Mouse (Mus musculus) bone marrow macrophage, adult 2 months (primary cell): ENCODE measurements around the gene Galnt12. TPM values are rescaled to one million over a fixed set of nuclear protein-coding genes. Genes with fewer than 3 reads are reported as not detected.

ENCODE experiments used
- H3K27ac ChIP-seq: 2 replicates; pipeline ENCODE4 v1.5.1; 2012; ENCODE audit warnings: low read depth, low read length; ENCODE audit not compliant: insufficient read depth
- H3K4me1 ChIP-seq: 2 replicates; pipeline ENCODE4 v1.6.1; 2012; ENCODE audit warnings: low read length; ENCODE audit not compliant: control insufficient read depth, insufficient read depth
- H3K4me3 ChIP-seq: 2 replicates; pipeline ENCODE4 v1.5.1; 2012; ENCODE audit warnings: mild to moderate bottlenecking, low read length, moderate library complexity; ENCODE audit not compliant: insufficient read depth
- CTCF ChIP-seq: IDR thresholded peaks from 2 replicates; pipeline ENCODE4 v1.5.1; 2012; ENCODE audit warnings: low read depth, mild to moderate bottlenecking, low read length, moderate library complexity
- POLR2A ChIP-seq: IDR thresholded peaks from 2 replicates; pipeline ENCODE4 v1.6.1; 2012; ENCODE audit warnings: mild to moderate bottlenecking, low read depth, low read length, borderline replicate concordance
- polyA plus RNA-seq: library from polyadenylated mRNA; stranded (reverse); fragments of >200 nt; gene quantifications from 2 replicates; pipeline ENCODE4 v1.2.4, GENCODE M21; 2012; ENCODE audit not compliant: missing spikeins, insufficient read depth, insufficient read length

Gene Galnt12
- polyA plus RNA-seq, 1 experiment, result 10.0 TPM

- H3K4me1 ChIP-seq, result no peaks in the 10 kb centered on the region
- no peak overlapping the region for H3K4me3 ChIP-seq
- no peak for TF ChIP-seq POLR2A
- TF ChIP-seq CTCF, result no peak
- H3K27ac ChIP-seq, result no peak overlapping the region
These were observed 54.9 kb downstream of the Galnt12 start for GRCm38 (mm10) chr4:47146561-47146960.

DNA sequence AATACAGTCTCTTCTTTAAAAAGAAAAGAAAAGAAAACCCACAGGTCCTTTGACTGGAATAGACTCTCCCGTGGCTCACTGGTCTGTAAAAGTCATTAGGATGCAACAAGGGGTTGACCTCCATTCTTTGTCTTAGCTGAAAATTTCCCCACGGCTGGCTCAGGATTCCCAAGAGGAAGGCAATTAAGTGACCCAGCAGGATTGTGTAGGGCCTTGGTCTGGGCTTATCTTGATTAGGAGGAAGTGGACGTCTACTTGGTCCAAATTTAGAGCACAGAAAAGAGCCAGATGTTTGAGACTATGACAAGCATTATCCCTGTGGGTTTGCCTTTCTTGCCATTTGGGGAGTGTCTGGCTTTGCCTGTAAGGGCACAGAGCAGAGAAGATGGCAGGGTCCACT lies 58.3 kb downstream of the Galnt12 start:
- no peak overlapping the region for H3K27ac ChIP-seq

DNA sequence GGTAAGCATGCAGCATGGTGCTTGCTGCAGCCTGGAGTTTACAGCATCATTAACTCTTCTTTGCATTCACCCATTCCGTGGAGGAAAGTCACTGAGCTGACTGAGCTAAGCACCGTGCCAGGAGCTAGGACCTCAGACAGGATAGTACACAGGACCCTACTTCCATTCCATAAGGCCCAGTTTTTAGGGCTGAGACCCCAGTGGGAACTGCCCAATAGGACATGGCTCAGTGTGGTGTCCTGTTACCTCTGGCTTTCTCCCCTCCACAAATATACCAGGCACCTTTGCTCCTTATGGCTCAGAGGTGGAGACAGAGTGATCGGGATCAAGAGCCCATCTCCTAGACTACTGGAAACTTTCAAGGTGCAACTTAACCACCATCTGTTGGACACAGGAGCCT lies 59.1 kb downstream of the Galnt12 start:
- H3K4me1 ChIP-seq, result no peaks in the 10 kb centered on the region
- H3K4me3 ChIP-seq, result no peak overlapping the region
- no peak overlapping the region for H3K27ac ChIP-seq
- TF ChIP-seq CTCF (no peak), POLR2A (no peak)

More for the DNA sequence above, 58.3 kb downstream of the Galnt12 start:
- Histone ChIP-seq H3K4me1 (no peaks in the 10 kb centered on the region), H3K4me3 (no peak overlapping the region)
- TF ChIP-seq CTCF, result no peak
- TF ChIP-seq POLR2A, result no peak

- Histone ChIP-seq H3K4me1 (no peaks in the 10 kb centered on the region), H3K4me3 (no peak overlapping the region), H3K27ac (no peak overlapping the region)
- TF ChIP-seq CTCF, result no peak
These were observed 60.0 kb downstream of the Galnt12 start for GRCm38 (mm10) chr4:47151553-47152183.

DNA sequence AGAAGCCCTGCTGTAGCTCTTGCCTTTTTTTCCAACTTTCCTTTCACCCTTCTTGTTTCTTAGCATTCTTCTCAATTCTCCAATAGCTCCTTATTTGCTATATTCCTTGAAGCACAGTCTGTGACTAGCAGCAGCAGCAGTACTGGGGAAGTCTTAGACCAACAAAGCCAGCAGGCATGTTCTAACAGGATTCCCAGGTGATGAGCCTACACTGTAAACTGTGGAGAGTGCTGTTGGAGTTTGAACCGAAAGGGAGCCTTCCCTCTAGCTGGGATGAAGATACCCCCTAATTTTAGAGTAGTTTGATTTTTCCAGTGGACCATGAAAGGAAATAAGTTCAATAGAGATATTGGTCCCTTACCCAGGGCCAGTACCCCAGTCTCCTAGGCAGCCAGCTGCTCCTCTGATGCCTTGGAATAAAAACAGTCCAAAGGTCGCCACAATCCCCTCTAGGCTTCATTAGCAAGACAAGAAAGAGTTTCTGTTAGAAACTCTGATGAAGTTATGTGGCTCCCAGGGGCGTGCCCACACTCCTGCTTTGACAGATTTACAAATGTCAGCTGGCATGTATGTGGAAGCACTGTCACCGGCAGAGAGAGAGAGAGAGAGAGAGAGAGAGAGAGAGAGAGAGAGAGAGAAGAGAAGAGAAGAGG lies 69.5 kb downstream of the Galnt12 start:
- no peak overlapping the region for H3K4me3 ChIP-seq
- no peak overlapping the region for H3K27ac ChIP-seq
- no peaks in the 10 kb centered on the region for H3K4me1 ChIP-seq
- TF ChIP-seq POLR2A, result no peak
- TF ChIP-seq CTCF, result no peak

- no peaks in the 10 kb centered on the region for H3K4me1 ChIP-seq
- TF ChIP-seq POLR2A (no peak), CTCF (no peak)
- no peak overlapping the region for H3K27ac ChIP-seq
- no peak overlapping the region for H3K4me3 ChIP-seq
These were observed 70.3 kb downstream of the Galnt12 start for GRCm38 (mm10) chr4:47161756-47162587.

DNA sequence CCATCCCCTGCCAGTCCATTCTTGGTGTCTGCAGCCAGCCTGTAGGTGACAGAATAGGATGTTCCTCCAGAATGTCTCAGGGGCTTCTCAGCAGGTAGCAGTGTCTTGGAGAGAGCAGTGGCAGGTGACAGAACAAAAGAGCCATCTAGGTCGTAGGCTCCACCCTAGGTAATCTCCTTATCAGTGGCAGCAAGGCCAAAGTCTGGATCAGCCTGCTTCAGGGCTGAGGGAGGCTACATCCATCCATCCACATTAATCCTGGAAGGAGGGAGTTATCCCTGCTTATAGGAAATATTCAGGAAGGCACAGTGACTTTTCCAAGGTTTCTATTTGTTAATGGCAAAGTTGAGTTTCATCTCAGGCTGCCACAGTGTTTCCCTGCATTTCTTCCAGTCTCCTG lies 80.6 kb downstream of the Galnt12 start:
- Histone ChIP-seq H3K4me1 (peaks cover 9% of the 10 kb centered on the region), H3K27ac (no peak overlapping the region), H3K4me3 (no peak overlapping the region)
- TF ChIP-seq CTCF, result no peak
- TF ChIP-seq POLR2A, result no peak

Other genes starting within 250 kb of the Galnt12 start
- gene Gabbr2, start 100.0 kb upstream of the Galnt12 start, polyA plus RNA-seq, result 0.74 TPM in 1 of 2 replicates, not detected in the other
- gene Anks6, start 34.5 kb upstream of the Galnt12 start, polyA plus RNA-seq, result 1.7 and 2.4 TPM in 2 replicates
- 1.1 and 2.0 TPM in 2 replicates for gene Col15a1, start 116.3 kb downstream of the Galnt12 start, polyA plus RNA-seq